Mouse (Mus musculus) megakaryocyte progenitor cell, adult 5-6 weeks (primary cell): ENCODE results near the gene Gm10521. TPM values are rescaled to one million over a fixed set of nuclear protein-coding genes. Genes with fewer than 3 reads are reported as not detected.

Source experiments
- ATAC-seq: replicated peaks from 2 replicates; pipeline ENCODE4 v1.8.0; 2016; ENCODE audit warnings: mild to moderate bottlenecking, moderate TSS enrichment, inconsistent platforms; ENCODE audit not compliant: poor library complexity
- total RNA-seq, 2 experiments: library from RNA; stranded (forward) in 1 of 2; stranded (reverse) in 1 of 2; fragments of 157-497, 149-512 nt in 1 of 2; fragments of 200-1000 nt in 1 of 2; gene quantifications; 2 replicates each; pipeline versions ENCODE4 v1.2.3 to v1.2.4; 2015 to 2017

The Gm10521 gene
- total RNA-seq, 2 experiments from 2014 or later = 1.6 to 2.5 TPM

- ATAC-seq = no peak
Measured at GRCm38 (mm10) chr1:171946447-171946995, 51.1 kb downstream of the Gm10521 start.

Other genes with a start within 250 kb of the Gm10521 start
- 0.59 and 2.3 TPM in 2 replicates for gene Slamf7, start 242.6 kb upstream of the Gm10521 start, total RNA-seq (2015)
- 0.30 and 1.7 TPM in 2 replicates for gene Slamf7, start 242.6 kb upstream of the Gm10521 start, total RNA-seq (2017)
- 232 and 271 TPM in 2 replicates for gene Cd48, start 213.7 kb upstream of the Gm10521 start, total RNA-seq (2015)
- gene Cd48, start 213.7 kb upstream of the Gm10521 start, total RNA-seq (2017) = 103 and 113 TPM in 2 replicates
- gene Slamf1, start 128.5 kb upstream of the Gm10521 start, total RNA-seq (2015) = 0.73 and 0.77 TPM in 2 replicates
- 0.29 and 0.41 TPM in 2 replicates for gene Slamf1, start 128.5 kb upstream of the Gm10521 start, total RNA-seq (2017)
- gene Cd84, start 56.0 kb upstream of the Gm10521 start, total RNA-seq (2015) = 34.0 and 36.0 TPM in 2 replicates
- 47.9 and 55.2 TPM in 2 replicates for gene Cd84, start 56.0 kb upstream of the Gm10521 start, total RNA-seq (2017)
- 0.91 and 3.6 TPM in 2 replicates for gene Slamf6, start 21.9 kb downstream of the Gm10521 start, total RNA-seq (2015)
- gene Slamf6, start 21.9 kb downstream of the Gm10521 start, total RNA-seq (2017) = 1.0 and 1.8 TPM in 2 replicates
- gene Vangl2, start 132.8 kb downstream of the Gm10521 start, total RNA-seq (2015) = 1.9 and 3.3 TPM in 2 replicates
- gene Vangl2, start 132.8 kb downstream of the Gm10521 start, total RNA-seq (2017) = 1.1 and 1.7 TPM in 2 replicates
- gene Nhlh1, start 161.9 kb downstream of the Gm10521 start, total RNA-seq (2015) = not detected in 2 replicates
- not detected in 2 replicates for gene Nhlh1, start 161.9 kb downstream of the Gm10521 start, total RNA-seq (2017)
- gene Copa, start 186.9 kb downstream of the Gm10521 start, total RNA-seq (2015) = 146 and 159 TPM in 2 replicates
- 140 and 152 TPM in 2 replicates for gene Copa, start 186.9 kb downstream of the Gm10521 start, total RNA-seq (2017)
- gene Ncstn, start 187.1 kb downstream of the Gm10521 start, total RNA-seq (2015) = 68.0 and 69.0 TPM in 2 replicates
- 26.3 and 35.5 TPM in 2 replicates for gene Ncstn, start 187.1 kb downstream of the Gm10521 start, total RNA-seq (2017)
- 24.2 and 24.9 TPM in 2 replicates for gene Pex19, start 231.1 kb downstream of the Gm10521 start, total RNA-seq (2015)
- 31.2 and 38.4 TPM in 2 replicates for gene Pex19, start 231.1 kb downstream of the Gm10521 start, total RNA-seq (2017)